Mouse (Mus musculus) spleen, adult 2 months (tissue): ENCODE data around the gene Rae1. TPM values are rescaled to one million over a fixed set of nuclear protein-coding genes. Genes with fewer than 3 reads are reported as not detected.
A peak's percentile ranks its signal among the peaks of the same experiment; 100 is the strongest.

Experiments used
- DNase-seq, 2 experiments: peaks; one replicate each; pipeline versions ENCODE4 v3.0.0 to v3.0.0-alpha.2; 2012 to 2021; ENCODE audit warnings: low spot score in 2 of 2, low read depth in 1 of 2
- H3K27ac ChIP-seq: fragments of 200-500 bp; 2 replicates; pipeline ENCODE4 v1.5.1; 2012; ENCODE audit warnings: low read length, inconsistent platforms; ENCODE audit not compliant: insufficient read depth
- H3K27me3 ChIP-seq: fragments of 200-500 bp; 2 replicates; pipeline ENCODE4 v1.6.1; 2012; ENCODE audit warnings: mild to moderate bottlenecking, moderate library complexity, low read length, inconsistent platforms; ENCODE audit not compliant: control insufficient read depth, insufficient read depth
- H3K36me3 ChIP-seq: fragments of 200-500 bp; 2 replicates; pipeline ENCODE4 v1.6.1; 2012; ENCODE audit warnings: mild to moderate bottlenecking, low read length, inconsistent platforms; ENCODE audit not compliant: control insufficient read depth, insufficient read depth
- H3K4me1 ChIP-seq: fragments of 200-500 bp; 2 replicates; pipeline ENCODE4 v1.6.1; 2011; ENCODE audit warnings: inconsistent platforms; ENCODE audit not compliant: control insufficient read depth, insufficient read depth, insufficient read length
- H3K4me3 ChIP-seq: fragments of 200-500 bp; 2 replicates; pipeline ENCODE4 v1.5.1; 2011; ENCODE audit warnings: mild to moderate bottlenecking, inconsistent platforms; ENCODE audit not compliant: insufficient read depth, insufficient read length; ENCODE audit errors: extremely low read depth
- CTCF ChIP-seq: fragments of 200-500 bp; IDR thresholded peaks from 2 replicates; pipeline ENCODE4 v1.5.1; 2011; ENCODE audit warnings: mild to moderate bottlenecking, inconsistent platforms; ENCODE audit not compliant: insufficient read depth, insufficient read length, insufficient replicate concordance; ENCODE audit errors: extremely low read depth
- POLR2A ChIP-seq: fragments of 200-500 bp; IDR thresholded peaks from 2 replicates; pipeline ENCODE4 v1.6.1; 2011; ENCODE audit warnings: low read depth, low read length, inconsistent platforms
- WGBS: fragments of 180-500 bp; shearing (Covaris S2); methylation state at CpG from one replicate; pipeline ENCODE4 v1.1.7; 2018; 5-methylcytosine and 5-hydroxymethylcytosine counted together
- polyA plus RNA-seq: library from polyadenylated mRNA; depleted of rRNA; stranded (reverse); fragments of >200 nt; gene quantifications from 2 replicates; pipeline ENCODE4 v1.2.3, GENCODE M21; 2012; rRNA removed

Gene Rae1
- 48.3 and 51.5 TPM in 2 replicates for polyA plus RNA-seq

GRCm38 (mm10) chr2:172999630-173000284 lies at the start of gene Rae1:
Gene Rae1, plus strand, starts transcription at chr2:173000117.
- Histone ChIP-seq H3K4me3 (peak within 1 kb of the TSS; percentile 73), H3K36me3 (peaks cover 17% of the 10 kb centered on the region), H3K27ac (peak within 1 kb of the TSS; percentile 74), H3K4me1 (peaks cover 9% of the 10 kb centered on the region), H3K27me3 (no peaks in the 10 kb centered on the region)
- peak; percentile 81; the same call in 1 of the 2 replicates for TF ChIP-seq CTCF
- peak; percentile 44 for TF ChIP-seq POLR2A
- WGBS: under 1% methylated on average over 45 of the region's 45 CpGs
- DNase-seq: peak; percentile 95 to 98

GRCm38 (mm10) chr2:172950119-172950676 lies 49.7 kb upstream of the Rae1 start:
- WGBS: 78% methylated on average over 9 of the region's 9 CpGs
- TF ChIP-seq CTCF (no peak), POLR2A (no peak)
- Histone ChIP-seq H3K27me3 (no peaks in the 10 kb centered on the region), H3K27ac (no peak overlapping the region), H3K36me3 (no peaks in the 10 kb centered on the region), H3K4me1 (no peaks in the 10 kb centered on the region), H3K4me3 (no peak overlapping the region)
- DNase-seq: no peak

- H3K4me3 ChIP-seq: no peak overlapping the region
- TF ChIP-seq POLR2A (no peak), CTCF (no peak)
- no peak overlapping the region for H3K27ac ChIP-seq
- H3K4me1 ChIP-seq: no peaks in the 10 kb centered on the region
- DNase-seq: no peak
- whole genome bisulfite sequencing: 81% methylated on average over 11 of the region's 11 CpGs
- H3K27me3 ChIP-seq: no peaks in the 10 kb centered on the region
- no peaks in the 10 kb centered on the region for H3K36me3 ChIP-seq
These were observed 49.2 kb upstream of the Rae1 start for GRCm38 (mm10) chr2:172950722-172951121.

- no peaks in the 10 kb centered on the region for H3K36me3 ChIP-seq
- TF ChIP-seq CTCF (no peak), POLR2A (no peak)
- no peaks in the 10 kb centered on the region for H3K27me3 ChIP-seq
- no peak overlapping the region for H3K27ac ChIP-seq
- no peak overlapping the region for H3K4me3 ChIP-seq
- DNase-seq: no peak
- H3K4me1 ChIP-seq: no peaks in the 10 kb centered on the region
- 81% methylated on average over 2 of the region's 2 CpGs for WGBS
These were observed 47.9 kb upstream of the Rae1 start for GRCm38 (mm10) chr2:172951976-172952375.

GRCm38 (mm10) chr2:172958579-172958978 lies 41.3 kb upstream of the Rae1 start:
- DNase-seq: no peak
- H3K27me3 ChIP-seq: no peaks in the 10 kb centered on the region
- no peaks in the 10 kb centered on the region for H3K36me3 ChIP-seq
- 49% methylated on average over 5 of the region's 5 CpGs for WGBS
- no peak overlapping the region for H3K27ac ChIP-seq
- TF ChIP-seq POLR2A (no peak), CTCF (no peak)
- no peaks in the 10 kb centered on the region for H3K4me1 ChIP-seq
- H3K4me3 ChIP-seq: no peak overlapping the region

- Histone ChIP-seq H3K4me1 (no peaks in the 10 kb centered on the region), H3K4me3 (no peak overlapping the region), H3K36me3 (no peaks in the 10 kb centered on the region), H3K27me3 (no peaks in the 10 kb centered on the region), H3K27ac (no peak overlapping the region)
- DNase-seq: no peak
- 78% methylated on average over 13 of the region's 13 CpGs for WGBS
- TF ChIP-seq POLR2A (no peak), CTCF (no peak)
These were observed 40.7 kb upstream of the Rae1 start for GRCm38 (mm10) chr2:172959006-172959768.

- H3K4me1 ChIP-seq: no peaks in the 10 kb centered on the region
These were observed 39.6 kb upstream of the Rae1 start for GRCm38 (mm10) chr2:172960350-172960749.

More at GRCm38 (mm10) chr2:172960350-172960749, 39.6 kb upstream of the Rae1 start:
- no peaks in the 10 kb centered on the region for H3K36me3 ChIP-seq
- WGBS: 81% methylated on average over 3 of the region's 3 CpGs
- H3K27ac ChIP-seq: no peak overlapping the region
- H3K4me3 ChIP-seq: no peak overlapping the region
- no peak for TF ChIP-seq POLR2A
- no peak for TF ChIP-seq CTCF
- no peak for DNase-seq
- no peaks in the 10 kb centered on the region for H3K27me3 ChIP-seq
